Mouse (Mus musculus) thymus, adult 2 months (tissue): ENCODE results near the gene Gm1673. TPM values are rescaled to one million over a fixed set of nuclear protein-coding genes. Genes with fewer than 3 reads are reported as not detected.
A peak's percentile ranks its signal among the peaks of the same experiment; 100 is the strongest.

Experiments used
- DNase-seq: peaks from one replicate; pipeline ENCODE4 v3.0.0; 2021
- H3K27ac ChIP-seq: fragments of 200-500 bp; 2 replicates; pipeline ENCODE4 v1.5.1; 2012; ENCODE audit warnings: low read length, control low read depth; ENCODE audit not compliant: control insufficient read depth, insufficient read depth
- H3K27me3 ChIP-seq: fragments of 200-500 bp; 2 replicates; pipeline ENCODE4 v1.6.1; 2012; ENCODE audit warnings: mild to moderate bottlenecking, low read length, moderate library complexity, mixed read lengths; ENCODE audit not compliant: control insufficient read depth, insufficient read depth
- H3K36me3 ChIP-seq: fragments of 200-500 bp; 2 replicates; pipeline ENCODE4 v1.6.1; 2012; ENCODE audit warnings: mild to moderate bottlenecking, low read length, moderate library complexity; ENCODE audit not compliant: control insufficient read depth, insufficient read depth
- H3K4me1 ChIP-seq: fragments of 200-500 bp; replicated peaks from 2 replicates; pipeline ENCODE4 v1.6.1; 2012; ENCODE audit warnings: low read length; ENCODE audit not compliant: control insufficient read depth, insufficient read depth
- H3K4me3 ChIP-seq: fragments of 200-500 bp; 2 replicates; pipeline ENCODE4 v1.5.1; 2012; ENCODE audit warnings: mild to moderate bottlenecking, low read length, control low read depth, moderate library complexity; ENCODE audit not compliant: control insufficient read depth, insufficient read depth
- CTCF ChIP-seq: fragments of 200-500 bp; IDR thresholded peaks from 2 replicates; pipeline ENCODE4 v1.5.1; 2012; ENCODE audit warnings: mild to moderate bottlenecking, control low read depth, low read length, moderate library complexity, borderline replicate concordance; ENCODE audit not compliant: control insufficient read depth, poor library complexity, insufficient read depth; ENCODE audit errors: extremely low read depth
- POLR2A ChIP-seq: fragments of 200-500 bp; IDR thresholded peaks from 2 replicates; pipeline ENCODE4 v1.6.1; 2012; ENCODE audit warnings: mild to moderate bottlenecking, low read length, control low read depth, moderate library complexity; ENCODE audit not compliant: control insufficient read depth, poor library complexity, insufficient read depth; ENCODE audit errors: extremely low read depth
- WGBS: fragments of 180-500 bp; shearing (Covaris S2); methylation state at CpG from one replicate; pipeline ENCODE4 v1.1.7; 2018; 5-methylcytosine and 5-hydroxymethylcytosine counted together
- polyA plus RNA-seq: library from polyadenylated mRNA; depleted of rRNA; stranded (reverse); fragments of >200 nt; gene quantifications from 2 replicates; pipeline ENCODE4 v1.2.3, GENCODE M21; 2012; rRNA removed

Gene Gm1673
- polyA plus RNA-seq, result 38.3 and 41.9 TPM in 2 replicates

DNA sequence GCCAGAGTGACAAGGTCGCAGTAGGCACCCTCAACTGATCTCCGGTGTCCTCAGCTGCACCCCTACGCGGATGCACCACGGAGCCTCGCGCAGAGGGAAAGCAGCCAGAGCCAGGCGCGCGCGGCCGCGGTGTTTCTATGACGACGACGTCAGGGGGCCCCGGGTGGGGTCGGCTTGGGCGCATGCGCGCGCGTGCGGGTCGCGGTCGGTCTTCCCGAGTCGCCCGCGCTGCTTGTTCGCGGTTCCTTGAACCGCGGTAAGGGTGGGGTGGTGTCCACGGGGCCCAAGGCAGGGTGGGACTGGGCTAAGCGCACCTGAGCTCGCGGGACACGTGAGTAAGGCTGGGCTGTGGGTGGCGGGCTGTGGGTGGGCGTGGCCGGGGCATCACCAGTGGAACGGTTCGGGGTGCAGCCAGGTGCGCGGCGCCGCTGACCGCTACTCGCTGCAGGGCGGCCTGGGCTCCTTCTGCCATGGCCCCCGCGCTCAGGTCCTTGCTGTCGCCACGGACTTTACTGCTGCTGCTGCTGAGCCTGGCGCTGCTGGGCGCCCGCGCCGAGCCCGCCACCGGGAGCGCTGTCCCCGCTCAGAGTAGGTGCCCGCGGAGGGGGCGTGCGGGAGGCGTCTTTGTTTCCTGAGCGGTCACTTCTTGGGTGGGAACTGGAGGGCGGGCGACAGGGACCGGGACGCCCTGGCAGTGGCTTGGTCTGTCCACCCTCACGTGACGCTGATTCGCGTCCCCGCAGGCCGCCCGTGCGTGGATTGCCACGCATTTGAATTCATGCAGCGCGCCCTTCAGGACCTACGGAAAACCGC lies at the start of gene Gm1673:
Gene Gm1673, plus strand, starts transcription at position 125 of the 813 bp plus-strand sequence.
- Histone ChIP-seq H3K27me3 (no peaks in the 10 kb centered on the region), H3K4me3 (peak within 1 kb of the TSS; percentile 82), H3K36me3 (no peaks in the 10 kb centered on the region), H3K27ac (no peak within 1 kb of the TSS), H3K4me1 (peaks cover 7% of the 10 kb centered on the region)
- 1% methylated on average over 88 of the region's 88 CpGs for WGBS
- DNase-seq, result peak; percentile 88
- TF ChIP-seq CTCF (no peak), POLR2A (no peak)

DNA sequence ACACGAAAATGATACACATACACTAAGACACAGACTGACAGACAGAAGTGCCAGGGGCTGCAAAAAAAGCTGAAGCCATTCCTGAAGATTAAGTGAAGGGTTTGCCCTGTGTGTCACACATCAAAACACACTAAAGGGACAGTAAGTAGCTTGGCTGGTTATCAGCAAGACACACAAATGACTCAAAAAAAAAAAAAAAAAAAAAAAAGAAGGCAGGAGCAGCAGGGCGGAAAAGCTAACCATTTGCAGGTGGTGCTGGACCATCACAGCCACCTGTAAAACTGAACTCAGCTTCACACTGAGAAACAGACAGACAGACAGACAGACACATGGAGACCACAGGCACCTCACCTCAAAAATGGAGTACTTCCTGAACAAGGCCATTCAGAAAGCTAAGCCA lies 49.2 kb upstream of the Gm1673 start:
- DNase-seq, result no peak
- WGBS, result 45% methylated on average over 2 of the region's 2 CpGs
- H3K27me3 ChIP-seq, result no peaks in the 10 kb centered on the region
- TF ChIP-seq CTCF (no peak), POLR2A (no peak)
- no peak overlapping the region for H3K4me3 ChIP-seq
- 0 out of 2 replicates have a peak, but pooled peaks cover 6% of the 10 kb centered on the region for H3K36me3 ChIP-seq
- H3K27ac ChIP-seq, result no peak overlapping the region
- H3K4me1 ChIP-seq, result peaks cover 7% of the 10 kb centered on the region

DNA sequence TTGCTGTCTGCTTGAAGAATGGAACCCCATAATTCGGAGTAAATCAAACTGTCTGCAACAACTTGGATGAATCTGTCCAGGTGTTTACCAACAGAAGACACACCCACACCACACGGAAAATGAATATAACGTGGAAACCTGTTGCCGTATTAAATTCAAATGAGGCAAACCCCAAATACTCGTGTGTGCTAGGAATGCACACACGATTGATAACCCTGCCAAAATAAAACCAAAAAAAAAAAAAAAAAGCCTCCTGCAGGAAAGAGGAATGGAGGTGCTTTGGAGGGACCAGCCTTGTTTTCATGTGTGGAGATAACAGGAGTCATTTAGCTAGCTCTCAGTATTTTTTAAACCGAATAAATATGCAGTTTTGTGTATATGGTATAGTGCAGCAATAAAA lies 48.4 kb upstream of the Gm1673 start:
- H3K27ac ChIP-seq, result no peak overlapping the region
- H3K27me3 ChIP-seq, result no peaks in the 10 kb centered on the region
- H3K36me3 ChIP-seq, result 0 out of 2 replicates have a peak, but pooled peaks cover 3% of the 10 kb centered on the region
- no peak for TF ChIP-seq CTCF
- no peak for TF ChIP-seq POLR2A
- peaks cover 7% of the 10 kb centered on the region for H3K4me1 ChIP-seq
- H3K4me3 ChIP-seq, result no peak overlapping the region
- DNase-seq, result no peak
- 78% methylated on average over 7 of the region's 7 CpGs for WGBS

DNA sequence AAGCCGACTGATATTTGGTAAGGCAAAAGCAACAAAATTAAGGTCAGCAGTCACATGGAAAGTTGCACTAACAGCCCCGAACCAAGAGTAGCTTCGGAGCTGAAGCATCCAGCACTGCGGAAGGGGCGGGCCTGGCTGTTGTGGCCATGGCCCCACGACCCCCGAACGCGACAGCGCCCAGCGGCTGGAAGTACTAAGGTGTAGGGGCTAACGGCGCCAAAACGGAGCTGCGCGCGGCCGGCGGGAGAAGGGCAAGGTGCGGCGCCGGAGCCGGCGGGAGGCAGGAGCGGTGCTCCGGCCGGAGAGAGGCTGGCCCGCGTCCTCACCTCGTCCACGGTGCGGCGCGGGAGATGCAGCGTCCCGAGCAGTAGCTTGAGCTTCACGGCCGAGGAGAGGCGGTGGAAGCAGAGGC lies 47.5 kb upstream of the Gm1673 start:
- Histone ChIP-seq H3K27ac (peak overlapping the region; percentile 64), H3K36me3 (no peaks in the 10 kb centered on the region), H3K4me3 (peak overlapping the region; percentile 94), H3K4me1 (peaks cover 7% of the 10 kb centered on the region), H3K27me3 (no peaks in the 10 kb centered on the region)
- WGBS, result under 1% methylated on average over 39 of the region's 39 CpGs
- TF ChIP-seq POLR2A, result no peak
- TF ChIP-seq CTCF, result no peak
- no peak for DNase-seq

DNA sequence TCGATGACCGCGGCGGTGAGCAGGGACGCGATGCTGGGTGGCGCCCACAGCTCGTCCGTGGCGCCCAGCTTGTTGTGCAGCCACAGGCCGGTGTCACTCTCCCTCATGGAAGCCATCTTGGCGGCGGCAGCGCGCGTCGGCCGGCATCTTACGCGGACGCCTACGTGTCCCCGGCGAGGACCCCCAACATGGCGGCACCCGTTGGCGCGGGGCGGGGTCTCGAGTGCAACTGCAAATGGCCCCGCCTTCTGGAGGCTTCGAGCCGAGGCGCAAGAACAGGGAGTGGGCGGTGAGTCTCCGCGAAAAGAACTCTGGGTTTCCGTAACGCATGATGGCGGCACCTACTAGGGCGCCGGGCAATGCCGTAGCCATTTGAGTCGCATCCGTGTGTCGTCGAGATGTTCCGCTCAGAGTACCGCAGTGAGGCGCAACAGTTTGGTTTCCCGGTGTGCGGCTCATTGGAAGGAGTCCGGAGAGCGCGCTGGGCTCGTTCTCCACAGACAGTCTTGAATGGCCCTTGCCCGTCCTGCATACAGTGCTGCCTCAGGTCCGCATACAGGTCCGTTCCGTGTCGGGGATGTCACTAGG lies 47.0 kb upstream of the Gm1673 start, which contains the start of gene Nelfa:
Gene Nelfa, minus strand, starts transcription at position 294 of the 588 bp plus-strand sequence.
- TF ChIP-seq POLR2A (peak; percentile 55; the same call in 1 of the 2 replicates), CTCF (no peak)
- Histone ChIP-seq H3K4me3 (peak within 1 kb of the TSS; percentile 94), H3K36me3 (no peaks in the 10 kb centered on the region), H3K27me3 (no peaks in the 10 kb centered on the region), H3K4me1 (peaks cover 7% of the 10 kb centered on the region), H3K27ac (peak within 1 kb of the TSS; percentile 64)
- WGBS, result under 1% methylated on average over 61 of the region's 61 CpGs
- peak; percentile 97 for DNase-seq

DNA sequence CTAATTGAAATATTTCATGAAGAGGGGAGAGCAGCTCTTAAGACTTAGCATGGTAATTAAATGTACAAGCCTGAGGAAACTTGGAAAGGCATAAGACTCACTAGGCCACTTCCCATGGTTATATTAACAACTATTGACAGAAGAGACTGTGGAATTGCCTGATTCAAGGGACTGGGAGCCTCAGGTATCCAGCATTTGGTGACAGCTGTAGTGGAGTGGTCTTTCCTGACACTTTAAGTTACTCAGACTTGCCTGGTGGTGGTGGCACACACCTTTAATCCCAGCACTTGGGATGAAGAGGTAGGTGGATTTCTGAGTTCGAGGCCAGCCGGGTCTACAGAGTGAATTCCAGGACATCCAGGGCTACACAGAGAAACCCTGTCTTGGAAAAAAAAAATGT lies 46.0 kb upstream of the Gm1673 start:
- no peak overlapping the region for H3K27ac ChIP-seq

More for the DNA sequence above, 46.0 kb upstream of the Gm1673 start:
- Histone ChIP-seq H3K36me3 (no peaks in the 10 kb centered on the region), H3K4me3 (no peak overlapping the region), H3K27me3 (no peaks in the 10 kb centered on the region), H3K4me1 (peaks cover 7% of the 10 kb centered on the region)
- TF ChIP-seq POLR2A, result no peak
- TF ChIP-seq CTCF, result no peak
- DNase-seq, result no peak
- WGBS, result 98% methylated on average over 2 of the region's 2 CpGs
